Mouse (Mus musculus) ES-Bruce4 (cell line): Measurements from ENCODE around the gene Samd1.

Experiments
- CTCF ChIP-seq: IDR thresholded peaks from one replicate; pipeline ENCODE4 v1.8.1; 2011; ENCODE audit warnings: low read depth, low read length
- EP300 ChIP-seq: IDR thresholded peaks from 2 replicates; pipeline ENCODE4 v1.6.1; 2011; ENCODE audit warnings: low read depth, low read length; ENCODE audit not compliant: insufficient read depth
- POLR2A ChIP-seq: IDR thresholded peaks from one replicate; pipeline ENCODE4 v1.8.1; 2011; ENCODE audit warnings: low read length; ENCODE audit not compliant: insufficient read depth

GRCm38 (mm10) chr8:83994030-83994429 lies 3.4 kb upstream of the Samd1 start:
- TF ChIP-seq POLR2A (no peak), CTCF (no peak), EP300 (no peak)
